Mouse (Mus musculus) spleen, embryonic (tissue): ENCODE data around the gene Slc12a1.

ENCODE experiments used
- CTCF ChIA-PET: fragments of 350-600 bp; sonication (Branson Sonifier 250); formaldehyde crosslinking; loops from one replicate; lab custom pipeline; 2022; lab: Charles Lee

Slc12a1 gene

DNA sequence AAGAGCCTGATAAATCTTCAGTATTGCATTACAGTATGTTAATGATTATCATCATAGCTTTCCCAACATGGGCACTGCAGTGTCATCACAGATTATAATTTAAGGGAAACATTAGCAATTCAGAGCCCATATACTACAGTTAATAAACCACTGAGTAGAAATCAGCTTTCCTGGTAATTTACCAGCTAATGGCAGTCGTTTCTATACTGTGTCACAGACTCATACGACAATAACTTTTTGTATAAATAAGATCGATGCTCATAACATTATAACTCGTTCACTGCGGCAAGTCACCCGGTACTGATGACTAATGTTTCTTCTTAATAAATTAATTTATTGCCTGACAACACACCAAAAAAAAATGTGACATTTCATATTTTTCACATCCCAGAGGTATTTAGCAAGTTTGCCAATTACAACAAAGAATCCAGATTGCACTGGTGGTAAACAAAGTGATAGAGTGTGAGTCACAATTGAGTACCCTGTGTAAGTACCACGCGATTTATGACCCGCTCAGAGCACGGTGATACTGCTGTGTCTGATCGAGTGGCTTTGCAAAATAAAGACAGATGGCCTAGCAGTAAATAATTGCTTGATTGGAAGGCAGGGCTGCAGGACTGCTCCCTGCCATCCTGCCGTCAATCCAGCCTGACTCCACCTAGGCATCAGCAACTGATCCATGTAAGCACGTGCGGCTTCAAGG lies 56.7 kb downstream of the Slc12a1 start:
- CTCF ChIA-PET: interaction anchor here (0.7 kb wide), 1 partner anchor 8 kb away, joined by 5 read pairs; no protein-coding TSS in a partner anchor

DNA sequence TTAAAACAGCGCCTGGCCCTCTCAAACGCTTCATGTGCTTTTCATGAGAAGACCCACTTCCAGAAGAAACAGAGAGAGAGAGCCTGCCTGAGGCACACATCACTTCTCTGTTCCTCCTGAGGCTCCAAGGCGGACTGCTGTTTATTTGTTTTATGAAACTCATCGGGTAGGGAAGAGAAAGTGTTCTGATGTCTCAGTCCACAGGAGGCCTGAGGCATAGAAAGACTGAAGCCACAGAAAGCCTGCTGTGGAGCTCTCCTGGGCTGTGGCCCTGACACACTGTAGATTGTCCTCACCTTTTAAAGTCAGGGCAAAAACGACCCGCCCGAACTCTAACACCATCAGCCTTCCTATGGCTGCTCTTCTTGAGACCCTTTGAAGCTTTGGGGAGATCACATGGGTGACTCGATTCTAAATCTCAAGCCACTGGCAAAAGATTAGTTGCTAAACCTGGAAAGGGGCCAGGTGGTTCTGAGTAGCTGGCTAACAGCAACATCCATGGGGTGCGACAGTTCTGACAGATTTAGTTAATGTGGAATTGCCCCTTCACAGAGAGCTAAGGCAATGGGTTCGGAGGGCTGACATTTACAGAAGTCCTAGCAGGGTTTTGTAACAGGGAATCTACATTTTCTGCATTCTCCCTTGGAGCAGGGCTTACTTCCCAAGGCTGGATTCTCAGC lies 59.7 kb downstream of the Slc12a1 start:
- CTCF ChIA-PET: no interaction called here

DNA sequence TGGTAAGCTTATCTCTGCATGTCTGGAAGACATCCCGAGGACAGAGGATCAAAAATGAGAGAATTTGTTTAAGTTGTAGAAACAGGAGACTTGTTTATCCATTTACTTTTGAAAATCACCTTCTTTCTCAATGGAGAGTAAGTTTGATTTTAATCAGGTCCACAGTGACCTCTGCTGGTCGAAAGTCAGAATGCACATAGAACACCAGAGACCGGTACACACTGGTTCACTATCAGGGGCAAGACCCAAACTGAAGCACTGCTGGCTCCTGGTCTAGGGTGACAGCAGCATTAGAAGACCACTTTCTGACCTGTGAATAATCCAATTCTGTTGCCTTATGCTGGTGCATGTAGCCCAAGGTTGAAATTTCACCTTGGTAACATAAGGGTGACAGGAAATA lies 62.3 kb downstream of the Slc12a1 start:
- CTCF ChIA-PET: interaction anchor here (0.6 to 1.0 kb wide), 2 partner anchors 42 to 159 kb away, joined by 3 read pairs; no protein-coding TSS in a partner anchor

DNA sequence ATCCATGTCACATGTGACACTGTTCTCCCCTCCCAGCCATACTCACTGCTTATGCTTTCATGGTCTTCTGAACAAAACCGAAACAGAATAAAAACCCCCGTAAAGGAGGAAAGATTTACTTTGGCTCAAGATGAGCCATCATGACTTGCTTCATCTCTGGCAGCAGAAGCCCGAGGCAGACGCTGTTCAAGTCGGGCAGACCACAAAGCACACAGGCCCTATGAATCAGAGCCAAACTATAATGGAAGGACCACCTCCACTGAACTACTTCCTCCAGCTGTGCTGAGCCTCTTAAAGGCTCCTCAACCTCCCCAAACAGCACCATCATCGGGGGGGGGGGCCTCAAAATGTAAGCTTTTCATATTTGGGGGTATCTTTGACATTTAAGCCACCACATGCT lies 65.0 kb downstream of the Slc12a1 start:
- CTCF ChIA-PET: interaction anchor here (1.1 kb wide), 1 partner anchor 9 kb away, joined by 5 read pairs; no protein-coding TSS in a partner anchor

DNA sequence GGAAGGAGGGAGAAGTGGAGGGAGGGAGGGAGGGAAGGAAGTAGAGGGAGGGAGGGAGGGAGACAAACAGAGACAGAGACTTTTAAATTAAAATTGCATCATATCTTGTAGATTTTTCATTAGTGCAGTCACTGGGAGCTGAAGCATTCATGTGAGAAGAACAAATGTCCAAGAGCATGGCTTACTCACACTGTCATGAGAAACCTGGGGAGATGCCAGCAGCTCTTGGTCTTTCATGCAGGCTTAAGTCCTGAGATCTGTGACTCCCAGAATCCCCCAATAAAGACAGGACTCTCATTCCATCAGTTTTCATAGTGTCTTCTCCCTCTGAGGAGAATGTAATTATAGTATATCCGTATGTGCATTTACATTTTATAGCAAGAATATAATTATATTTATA lies 66.3 kb downstream of the Slc12a1 start:
- CTCF ChIA-PET: no interaction called here

DNA sequence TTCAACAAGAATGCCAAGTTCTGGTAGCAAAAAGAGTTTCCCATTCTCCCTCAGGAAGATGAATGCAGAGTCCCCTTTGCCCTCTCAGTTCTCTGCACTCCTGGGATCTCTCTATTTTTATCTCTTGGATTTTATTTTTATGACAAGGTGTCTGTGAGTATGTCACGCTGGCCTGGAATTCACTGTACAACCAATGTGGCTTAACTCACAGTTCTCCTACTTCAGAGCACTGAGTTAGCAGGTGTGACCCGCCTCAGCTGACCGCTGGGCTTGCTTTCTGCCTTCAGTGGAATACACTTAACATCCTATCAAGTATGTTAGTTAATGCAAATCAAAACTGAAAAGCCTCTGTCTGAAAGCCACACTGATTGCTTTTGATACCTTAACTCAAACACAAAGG lies 67.0 kb downstream of the Slc12a1 start:
- CTCF ChIA-PET: no interaction called here

DNA sequence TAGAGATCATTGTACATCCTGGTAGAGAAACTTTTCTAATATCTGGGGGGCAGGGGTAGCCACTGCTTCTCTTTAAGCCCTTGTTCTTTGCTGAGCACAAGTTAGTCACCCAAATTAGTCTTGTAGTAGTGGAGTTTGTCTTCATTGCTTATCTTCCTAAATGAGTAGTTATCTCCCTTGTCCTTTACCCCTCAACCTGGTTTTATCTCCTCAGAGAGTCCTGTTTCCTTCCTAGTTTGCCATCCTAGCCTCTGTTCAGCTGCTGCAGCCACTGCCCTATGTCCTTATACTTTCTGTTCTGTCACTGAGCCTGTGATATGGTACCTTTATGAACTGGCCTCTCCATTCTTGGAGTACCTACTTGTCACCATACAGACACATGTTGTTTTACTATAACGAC lies 69.4 kb downstream of the Slc12a1 start:
- CTCF ChIA-PET: no interaction called here

DNA sequence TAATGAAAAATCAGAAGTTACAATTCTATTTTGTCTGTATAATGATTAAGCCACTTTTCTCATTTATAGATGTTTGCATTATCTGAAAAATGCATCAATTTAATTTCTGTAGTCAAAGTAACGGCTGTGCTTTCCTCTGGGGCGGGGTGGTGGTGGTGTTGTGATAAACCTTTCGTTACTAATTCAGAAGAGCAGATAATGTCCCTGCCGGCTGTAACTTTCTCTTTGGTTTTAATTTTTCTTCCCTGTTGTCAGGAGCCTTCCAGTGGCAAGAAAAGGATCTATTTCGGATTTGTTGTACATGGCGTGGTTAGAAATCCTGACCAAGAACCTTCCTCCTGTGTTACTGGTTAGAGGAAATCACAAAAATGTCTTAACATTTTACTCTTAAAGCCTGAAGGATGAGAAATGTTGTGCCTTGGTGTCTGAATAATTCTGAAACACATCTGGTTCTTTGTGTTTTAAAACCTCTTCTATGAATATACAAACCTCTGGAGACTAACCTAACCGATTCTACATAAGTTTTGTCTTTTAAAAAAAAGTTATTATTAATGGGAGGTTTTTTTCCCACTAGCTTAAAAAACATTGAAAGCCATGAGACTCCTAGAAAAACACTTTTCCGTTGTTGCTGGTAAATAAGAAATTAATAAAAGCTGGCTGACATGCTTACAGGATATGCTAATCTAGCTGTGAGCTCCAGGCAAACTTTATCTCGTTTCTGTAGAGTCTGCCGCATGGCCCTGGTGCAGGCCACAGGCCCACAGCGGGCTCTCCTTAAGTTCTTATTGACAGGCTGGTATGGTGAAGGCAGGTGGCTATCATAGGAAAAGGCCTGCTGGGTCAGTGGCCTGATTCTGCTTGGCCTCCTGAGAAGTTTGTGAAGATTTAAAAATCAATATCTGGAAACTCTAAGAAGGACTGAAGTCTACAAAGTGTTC lies 76.4 kb downstream of the Slc12a1 start:
- CTCF ChIA-PET: no interaction called here

DNA sequence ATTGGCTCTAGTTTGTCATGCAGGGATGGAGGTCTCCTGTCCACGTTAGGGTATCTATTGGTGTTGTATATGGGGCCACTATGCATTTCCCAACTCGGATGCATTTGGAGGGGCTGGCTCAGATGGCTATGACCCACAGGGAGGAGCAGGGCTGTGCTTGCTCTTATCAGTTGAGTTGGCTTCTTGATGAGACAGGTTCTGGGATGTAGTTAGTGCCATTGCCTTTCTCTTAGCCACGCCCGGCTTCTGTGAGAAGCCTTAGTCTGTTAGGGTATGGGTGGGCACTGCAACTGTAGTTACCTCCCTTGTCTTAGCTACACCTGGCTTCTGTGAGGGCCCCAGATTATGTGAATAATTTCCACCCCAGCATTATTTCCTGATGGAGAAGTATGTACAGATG lies 79.9 kb downstream of the Slc12a1 start:
- CTCF ChIA-PET: no interaction called here

DNA sequence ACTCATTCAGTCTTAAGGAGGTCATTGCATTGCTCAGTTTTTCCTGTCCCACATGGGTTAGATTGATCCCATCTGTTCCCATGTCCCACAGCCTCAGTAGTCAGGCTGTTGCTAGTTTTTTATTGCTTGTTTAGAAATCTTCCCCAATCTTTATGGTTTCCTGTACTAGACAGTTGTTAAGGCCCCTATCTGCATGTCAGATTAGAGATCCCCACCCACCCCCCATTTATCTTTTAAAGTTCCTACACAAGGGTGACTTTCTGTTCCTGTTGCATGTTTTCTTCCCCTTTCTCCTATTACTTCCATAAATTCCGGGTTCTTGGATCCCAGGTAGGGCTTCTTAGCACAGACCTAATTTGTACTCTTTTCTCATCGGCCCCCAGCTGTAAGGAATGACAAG lies 81.2 kb downstream of the Slc12a1 start:
- CTCF ChIA-PET: no interaction called here

DNA sequence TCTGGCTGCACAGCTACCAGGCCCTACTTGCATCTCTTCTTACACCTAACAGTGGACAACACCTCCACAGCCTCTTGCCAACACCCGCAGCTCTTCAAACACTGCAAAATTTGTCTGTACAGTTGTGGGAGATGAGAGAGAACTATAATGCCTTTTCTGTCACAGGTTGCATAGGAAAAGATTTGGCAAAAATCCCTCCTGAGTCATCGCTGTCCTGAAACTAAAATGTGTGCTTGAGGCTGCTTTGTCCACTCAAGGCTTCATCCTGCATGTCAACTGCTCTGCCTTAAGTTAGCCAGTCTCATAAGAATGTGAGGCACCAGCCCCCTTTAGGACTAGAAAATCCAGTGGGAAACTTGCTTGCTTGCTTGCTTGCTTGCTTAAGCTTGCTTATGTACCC lies 81.7 kb downstream of the Slc12a1 start:
- CTCF ChIA-PET: no interaction called here

DNA sequence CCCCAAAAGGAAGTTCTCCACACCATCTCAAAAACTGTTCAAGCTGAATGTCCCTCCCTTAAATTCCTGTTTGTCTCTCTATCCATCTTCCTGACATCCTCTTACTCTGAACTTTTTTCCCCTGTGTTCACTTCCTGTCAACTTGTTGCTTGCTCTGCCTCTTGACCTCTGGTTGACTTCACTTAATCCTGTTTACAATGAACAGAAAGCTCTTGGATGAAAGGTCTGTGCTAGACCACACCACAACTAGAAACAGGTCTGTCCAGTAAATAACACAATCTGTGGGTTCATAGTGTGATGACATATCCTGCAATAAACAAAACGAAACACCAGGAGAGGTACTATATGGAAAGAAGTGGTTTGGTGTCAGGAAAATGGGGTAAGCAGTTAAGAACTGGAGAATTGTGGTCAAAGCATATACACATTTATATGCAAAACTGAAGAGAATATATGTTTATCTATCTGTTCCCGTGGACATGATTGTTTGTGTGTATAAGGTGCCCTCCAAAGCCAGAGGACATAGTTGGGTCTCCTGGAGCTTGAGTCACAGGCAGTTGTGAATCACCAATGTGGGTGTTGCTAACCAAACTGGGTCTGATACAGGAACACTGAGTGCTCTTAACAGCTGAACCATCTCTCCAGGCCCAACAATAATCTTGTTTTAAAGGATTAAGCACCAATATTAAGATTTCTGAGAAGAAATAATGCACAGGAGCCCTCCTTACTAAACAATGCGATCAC lies 93.4 kb downstream of the Slc12a1 start:
- CTCF ChIA-PET: no interaction called here

DNA sequence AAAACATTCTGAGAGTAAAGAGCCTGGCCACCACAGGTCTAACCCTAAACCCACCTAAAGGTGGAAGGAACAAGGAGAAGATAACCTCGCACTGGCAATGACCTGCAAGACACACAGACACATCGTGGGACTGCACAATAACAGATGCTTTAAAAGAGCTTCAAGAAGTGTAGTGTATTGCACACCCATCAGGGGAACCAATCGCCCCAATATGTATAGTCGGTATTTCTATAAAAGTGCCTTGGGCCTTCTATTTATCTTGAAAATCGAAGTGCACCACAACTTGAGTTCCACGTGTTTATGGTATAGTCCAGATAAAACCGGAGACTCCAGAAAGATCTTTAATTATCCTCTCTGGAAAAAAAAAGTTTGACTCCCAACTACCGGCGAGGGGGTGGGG lies 94.4 kb downstream of the Slc12a1 start:
- CTCF ChIA-PET: no interaction called here

DNA sequence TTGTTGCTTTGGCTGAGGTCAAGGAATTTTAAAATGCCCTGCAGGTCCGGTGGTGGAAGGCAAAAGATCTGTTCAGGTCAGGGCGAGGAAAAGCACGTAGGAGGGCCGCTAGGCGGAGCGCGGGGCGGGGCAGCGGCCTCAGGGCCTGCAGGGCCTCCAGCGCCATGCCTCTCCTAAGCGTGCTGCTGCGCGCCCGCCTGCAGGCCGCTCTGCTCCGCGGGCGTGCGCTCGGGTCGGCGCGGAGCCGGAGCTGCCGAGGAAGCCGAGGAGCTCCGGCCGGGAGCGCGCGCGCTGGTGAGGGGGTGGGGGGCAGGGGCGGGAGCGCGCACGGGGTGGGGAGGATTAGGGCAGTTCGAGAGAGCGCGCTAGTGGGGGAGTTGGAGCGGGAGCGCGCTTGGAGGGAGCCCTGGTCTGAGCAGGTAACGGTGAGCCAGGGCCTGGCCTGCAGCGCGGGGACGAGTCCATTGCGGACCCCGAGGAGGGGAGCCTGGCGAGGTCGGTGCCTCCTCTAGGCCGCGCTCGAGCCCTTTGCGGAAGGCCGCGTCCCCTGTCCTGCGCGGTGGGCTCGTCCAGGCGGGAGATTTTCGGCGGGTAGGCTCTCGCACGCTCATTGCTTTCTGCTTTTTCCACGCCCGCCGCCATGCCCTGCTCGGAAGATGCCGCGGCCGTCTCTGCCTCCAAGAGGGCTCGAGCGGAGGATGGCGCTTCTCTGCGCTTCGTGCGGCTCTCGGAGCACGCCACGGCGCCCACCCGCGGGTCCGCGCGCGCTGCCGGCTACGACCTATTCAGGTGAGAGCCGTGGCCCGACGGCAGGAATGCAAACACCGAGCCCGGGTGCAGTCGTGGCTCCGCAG lies 95.0 kb downstream of the Slc12a1 start, which contains the start of gene Dut:
Gene Dut, plus strand, starts transcription at position 83 of the 854 bp plus-strand sequence.
- CTCF ChIA-PET: no interaction called here

DNA sequence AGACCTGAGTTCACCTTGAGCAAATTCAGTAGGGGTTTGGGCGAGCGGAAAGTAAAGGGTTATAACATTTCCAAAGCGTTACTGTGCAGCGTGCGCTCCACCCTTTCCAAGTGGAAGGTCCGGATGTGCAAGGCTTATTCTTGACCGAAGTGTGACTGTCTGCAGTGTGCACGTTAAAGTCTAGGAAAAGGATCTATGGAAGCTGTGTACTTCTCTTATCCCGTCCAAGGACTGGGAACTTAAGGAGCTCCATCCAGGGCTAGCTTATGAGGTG lies 95.6 kb downstream of the Slc12a1 start:
- CTCF ChIA-PET: no interaction called here

DNA sequence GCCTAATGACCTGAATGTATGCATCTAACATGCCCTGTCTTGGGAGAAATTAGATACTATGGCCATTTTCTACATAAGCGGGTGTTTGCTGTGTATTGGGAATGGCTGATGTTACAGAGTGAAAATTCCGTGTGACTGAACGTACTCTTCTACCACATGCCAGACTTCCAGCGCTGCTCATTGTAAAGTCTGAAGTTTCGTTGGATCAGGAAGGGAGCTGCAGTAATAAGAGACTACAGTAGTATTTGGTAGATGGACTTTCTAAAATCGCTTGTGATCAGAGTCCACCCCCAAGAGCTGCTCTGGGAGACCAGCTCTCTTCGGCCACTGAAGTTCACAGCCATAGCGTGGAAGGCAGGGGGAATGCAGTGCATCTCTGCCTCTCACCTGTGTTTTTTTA lies 96.0 kb downstream of the Slc12a1 start:
- CTCF ChIA-PET: interaction anchor here (0.6 kb wide), 1 partner anchor 11 kb away, joined by 3 read pairs; no protein-coding TSS in a partner anchor

DNA sequence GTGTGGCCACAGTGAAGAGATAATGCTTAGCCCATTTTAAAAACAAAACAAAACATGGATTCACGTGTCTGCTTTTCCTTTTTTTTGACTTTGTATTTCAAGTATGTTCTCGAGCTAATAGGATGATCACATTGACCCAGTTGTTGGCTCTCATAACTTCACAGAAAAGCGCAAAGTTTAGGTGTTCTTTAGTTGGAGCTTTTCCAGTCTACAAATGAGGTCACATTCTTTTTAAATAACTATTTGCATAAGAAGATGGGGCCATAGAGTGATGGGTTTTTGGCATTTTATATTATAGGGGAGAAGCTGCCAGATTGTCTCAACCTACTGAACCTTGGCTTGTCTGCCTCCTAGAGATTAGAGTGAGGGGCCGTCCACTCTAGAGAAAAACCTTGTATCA lies 97.0 kb downstream of the Slc12a1 start:
- CTCF ChIA-PET: no interaction called here

DNA sequence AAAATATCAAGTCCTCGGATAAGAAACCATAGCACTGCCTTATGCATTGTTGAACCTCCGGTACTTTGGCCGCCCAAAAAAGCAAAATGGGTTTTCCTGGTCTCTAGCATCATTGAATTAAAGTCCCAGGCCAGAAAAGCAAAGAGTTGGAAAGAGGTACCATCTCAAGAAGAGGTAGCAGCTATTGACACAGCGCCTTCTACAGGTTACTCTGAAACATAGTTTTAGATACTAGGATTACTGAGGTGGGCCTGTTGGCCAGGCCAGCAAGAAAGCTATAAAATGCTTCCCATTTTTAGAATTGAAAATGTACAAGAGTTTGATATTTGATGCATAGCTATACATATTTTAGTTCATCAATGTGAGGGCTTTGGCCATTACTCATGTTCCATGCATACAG lies 97.6 kb downstream of the Slc12a1 start:
- CTCF ChIA-PET: no interaction called here

DNA sequence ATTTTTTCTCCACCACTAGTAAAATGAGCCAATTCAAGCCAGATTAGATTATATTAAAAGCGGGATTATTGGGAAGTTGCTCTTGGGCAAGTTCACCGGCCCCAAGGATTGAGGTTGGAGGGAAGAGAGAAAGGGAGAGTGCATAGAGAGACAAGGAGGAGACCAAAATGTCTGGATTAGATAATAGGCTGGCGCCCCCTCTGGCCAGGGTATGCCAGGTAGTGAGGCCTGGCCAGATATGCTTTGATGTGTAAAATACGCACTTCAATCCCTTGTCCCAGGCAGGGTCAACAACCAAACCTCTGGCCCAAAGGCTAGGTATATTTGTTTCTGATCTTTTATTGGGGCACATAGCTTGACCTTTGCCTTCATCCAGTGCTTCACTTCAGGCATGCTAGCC lies 99.5 kb downstream of the Slc12a1 start:
- CTCF ChIA-PET: interaction anchor here (0.6 kb wide), 1 partner anchor 59 kb away, joined by 10 read pairs; no protein-coding TSS in a partner anchor

DNA sequence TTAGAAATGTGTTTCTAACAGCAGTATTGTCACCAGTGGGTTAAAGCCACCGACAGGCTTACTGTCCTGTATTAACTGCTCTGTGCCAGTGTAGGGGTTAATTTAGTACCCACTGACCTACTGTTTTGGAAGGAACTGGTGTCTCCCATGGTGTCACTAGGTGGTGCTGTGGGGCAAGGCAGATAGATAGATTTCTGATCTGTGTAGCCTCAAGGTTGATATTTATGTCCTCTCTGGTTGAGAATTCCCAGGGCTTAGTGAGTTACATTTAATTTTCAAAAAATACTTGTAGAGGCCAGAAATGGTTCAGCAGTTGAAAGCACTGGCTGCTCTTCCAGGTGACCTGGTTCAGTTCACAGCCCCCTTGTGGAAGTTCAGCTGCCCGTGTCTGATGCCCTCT lies 100.0 kb downstream of the Slc12a1 start:
- CTCF ChIA-PET: no interaction called here

DNA sequence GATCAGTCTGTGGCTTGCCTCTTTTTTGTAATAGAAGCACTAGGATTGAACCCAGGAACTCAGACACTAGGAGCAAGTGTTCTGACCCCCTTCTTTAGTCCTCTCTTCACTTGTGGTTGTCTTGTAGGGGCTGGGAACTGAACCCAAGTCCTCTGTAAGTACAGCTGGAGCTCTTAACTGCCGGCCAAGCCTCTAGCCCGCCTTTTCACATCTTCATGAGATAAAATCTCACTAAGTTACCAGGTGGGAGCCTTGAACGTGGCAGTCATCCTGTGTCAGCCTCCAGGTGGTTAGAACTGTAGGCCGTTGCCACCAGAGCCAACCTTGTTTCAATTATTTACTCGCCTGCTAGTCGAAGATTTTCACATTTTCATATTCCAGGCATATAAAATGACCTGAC lies 101.4 kb downstream of the Slc12a1 start:
- CTCF ChIA-PET: no interaction called here
